27 mouse cellular contexts compared by ENCODE assay signal in the genomic region with DNA sequence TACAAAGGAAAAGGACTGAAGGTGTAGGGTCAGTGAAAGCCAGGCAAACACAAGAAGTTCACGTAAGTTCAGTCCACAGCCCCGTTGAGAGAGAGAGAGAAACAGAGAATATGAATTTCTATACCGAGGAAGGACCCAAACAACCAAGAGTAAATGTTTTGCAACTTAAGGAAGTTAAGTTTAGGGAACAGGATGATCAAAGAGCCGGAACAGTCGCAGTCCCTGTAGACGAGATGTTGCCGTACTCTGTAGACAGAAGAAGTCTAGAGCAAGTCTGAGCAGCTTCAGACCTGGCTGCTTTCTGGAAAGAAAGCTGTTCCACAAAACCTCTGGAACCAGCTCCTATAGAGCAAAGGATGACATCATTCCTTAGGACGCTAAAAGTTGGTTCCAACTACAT.
DNase-seq lines count a peak whose midpoint lies in the region; ATAC-seq and TF ChIP-seq lines count a peak whose summit lies in the region.
"Had no signal": no experiment of that assay in that cellular context is flagged by ENCODE, and none has a peak within 500 bp of the region (broad histone marks: within the 10 kb centered on the region; RNA-seq: fewer than 3 reads in every experiment).

No protein-coding gene starts in this region.

- no peak for TF ChIP-seq CTCF in bone marrow macrophage, adult 2 months (IDR thresholded peaks at IDR 0.05; ENCODE audit: low read depth, low read length)

- no peaks in the 10 kb centered on the region for H3K27me3 ChIP-seq in embryonic facial prominence, embryonic 14.5 days (replicated peaks; ENCODE audit: control insufficient read depth, insufficient read depth, low read length)
- no peaks in the 10 kb centered on the region for H3K27me3 ChIP-seq in embryonic facial prominence, embryonic 10.5 days (replicated peaks; ENCODE audit: low read depth, poor library complexity, severe bottlenecking)
- no peaks in the 10 kb centered on the region for H3K27me3 ChIP-seq in midbrain, embryonic 15.5 days (replicated peaks)
- H3K27me3 ChIP-seq: embryonic facial prominence, embryonic 12.5 days; forebrain, embryonic 13.5 days; heart, embryonic 12.5 days; heart, embryonic 15.5 days; hindbrain, embryonic 15.5 days; intestine, embryonic 15.5 days had no signal

- no peak overlapping the region for H3K27ac ChIP-seq in embryonic facial prominence, embryonic 14.5 days (replicated peaks; ENCODE audit: low read depth, low read length)
- H3K27ac ChIP-seq in embryonic facial prominence, embryonic 10.5 days (replicated peaks) = no peak overlapping the region
- H3K27ac ChIP-seq in bone marrow macrophage, adult 2 months (ENCODE audit: insufficient read depth, low read depth, low read length) = peak overlapping the region; percentile 29; the same call in 1 of the 2 replicates
- no peak overlapping the region for H3K27ac ChIP-seq in midbrain, embryonic 15.5 days
- H3K27ac ChIP-seq: embryonic facial prominence, embryonic 12.5 days; forebrain, embryonic 10.5 days; forebrain, embryonic 13.5 days; heart, embryonic 15.5 days; hindbrain, embryonic 15.5 days; intestine, embryonic 15.5 days had no signal

- H3K9me3 ChIP-seq in embryonic facial prominence, embryonic 14.5 days (ENCODE audit: control insufficient read depth, low read length) = no peaks in the 10 kb centered on the region
- H3K9me3 ChIP-seq in embryonic facial prominence, embryonic 10.5 days = no peaks in the 10 kb centered on the region
- no peaks in the 10 kb centered on the region for H3K9me3 ChIP-seq in midbrain, embryonic 15.5 days
- H3K9me3 ChIP-seq: embryonic facial prominence, embryonic 12.5 days; forebrain, embryonic 10.5 days; forebrain, embryonic 13.5 days; heart, embryonic 12.5 days; heart, embryonic 15.5 days; hindbrain, embryonic 15.5 days; intestine, embryonic 15.5 days had no signal

- H3K9ac ChIP-seq in embryonic facial prominence, embryonic 14.5 days (ENCODE audit: low read depth, low read length) = no peak overlapping the region
- H3K9ac ChIP-seq in midbrain, embryonic 15.5 days = no peak overlapping the region
- H3K9ac ChIP-seq: embryonic facial prominence, embryonic 12.5 days; forebrain, embryonic 13.5 days; heart, embryonic 12.5 days; heart, embryonic 15.5 days; hindbrain, embryonic 15.5 days; intestine, embryonic 15.5 days had no signal

- peaks cover 25% of the 10 kb centered on the region for H3K4me1 ChIP-seq in embryonic facial prominence, embryonic 14.5 days (ENCODE audit: control insufficient read depth, insufficient read depth, low read length)
- H3K4me1 ChIP-seq in embryonic facial prominence, embryonic 10.5 days = peaks cover 53% of the 10 kb centered on the region
- H3K4me1 ChIP-seq in bone marrow macrophage, adult 2 months (ENCODE audit: control insufficient read depth, insufficient read depth, low read length) = peaks cover 24% of the 10 kb centered on the region
- H3K4me1 ChIP-seq in midbrain, embryonic 15.5 days = peaks cover 2% of the 10 kb centered on the region

- 0 out of 2 replicates have a peak, but pooled peaks have one; percentile 28 for ATAC-seq in embryonic facial prominence, embryonic 14.5 days (ENCODE audit: low read depth)
- ATAC-seq in hematopoietic stem cell, adult 5-6 weeks (replicated peaks in 1 of 2; ENCODE audit: insufficient read depth in 1 of 2, low FRiP score in 2 of 2, low TSS enrichment in 1 of 2, low read depth in 1 of 2, poor library complexity in 2 of 2, severe bottlenecking in 2 of 2) = peak; percentile 29 to 40; a peak in 1 of 4 replicates
- ATAC-seq in monocyte, adult 5-6 weeks (replicated peaks; ENCODE audit: insufficient number of reproducible peaks, low FRiP score, low TSS enrichment, poor library complexity, severe bottlenecking) = 0 out of 2 replicates have a peak, but pooled peaks have one; percentile 50
- no peak for ATAC-seq in midbrain, embryonic 15.5 days (replicated peaks)
- ATAC-seq: forebrain, embryonic 13.5 days; forebrain, embryonic 16.5 days; intestine, embryonic 15.5 days had no signal

- H3K36me3 ChIP-seq in embryonic facial prominence, embryonic 14.5 days (ENCODE audit: control insufficient read depth, insufficient read depth, low read length) = peaks cover 1% of the 10 kb centered on the region; the same call in 1 of the 2 replicates
- peaks cover 10% of the 10 kb centered on the region for H3K36me3 ChIP-seq in embryonic facial prominence, embryonic 10.5 days (replicated peaks)
- no peaks in the 10 kb centered on the region for H3K36me3 ChIP-seq in midbrain, embryonic 15.5 days (replicated peaks)
- H3K36me3 ChIP-seq: embryonic facial prominence, embryonic 12.5 days; heart, embryonic 15.5 days; hindbrain, embryonic 15.5 days; intestine, embryonic 15.5 days had no signal

- no peak for DNase-seq in embryonic facial prominence, embryonic 14.5 days (ENCODE audit: low spot score)
- no peak for DNase-seq in embryonic facial prominence, embryonic 10.5 days (ENCODE audit: low spot score)
- DNase-seq in cerebellum, adult 11 months = no peak
- DNase-seq in testis, postnatal 14 days (ENCODE audit: low spot score) = no peak
- DNase-seq: adrenal gland, postnatal 10 days; adrenal gland, postnatal 36 days; cerebellum, adult 11-12 months; cerebellum, adult 8-10 months; cerebellum, postnatal 10 days; cerebellum, postnatal 36 days; gastrocnemius, postnatal 10 days; gastrocnemius, postnatal 36 days; heart, adult 11 months; heart, postnatal 10 days; heart, postnatal 36 days had no signal

- no peak overlapping the region for H3K4me3 ChIP-seq in embryonic facial prominence, embryonic 14.5 days (ENCODE audit: low read depth, low read length)
- H3K4me3 ChIP-seq in embryonic facial prominence, embryonic 10.5 days = no peak overlapping the region
- H3K4me3 ChIP-seq in bone marrow macrophage, adult 2 months (ENCODE audit: insufficient read depth, low read length) = peak overlapping the region; percentile 17; the same call in 1 of the 2 replicates
- H3K4me3 ChIP-seq in midbrain, embryonic 15.5 days = no peak overlapping the region
- H3K4me3 ChIP-seq: embryonic facial prominence, embryonic 12.5 days; forebrain, embryonic 10.5 days; forebrain, embryonic 13.5 days; heart, embryonic 12.5 days; heart, embryonic 15.5 days; hindbrain, embryonic 15.5 days; intestine, embryonic 15.5 days had no signal

- H3K4me2 ChIP-seq in embryonic facial prominence, embryonic 14.5 days (ENCODE audit: low read depth, low read length) = no peak overlapping the region
- no peak overlapping the region for H3K4me2 ChIP-seq in midbrain, embryonic 15.5 days
- H3K4me2 ChIP-seq: embryonic facial prominence, embryonic 12.5 days; forebrain, embryonic 13.5 days; heart, embryonic 12.5 days; heart, embryonic 15.5 days; hindbrain, embryonic 15.5 days; intestine, embryonic 15.5 days had no signal

- TF ChIP-seq POLR2A in bone marrow macrophage, adult 2 months (IDR thresholded peaks at IDR 0.05; ENCODE audit: borderline replicate concordance, low read depth, low read length) = no peak

- WGBS in embryonic facial prominence, embryonic 14.5 days = 56% methylated on average over 8 of the region's 8 CpGs
- WGBS in embryonic facial prominence, embryonic 10.5 days = 79% methylated on average over 8 of the region's 8 CpGs
- 87% methylated on average over 8 of the region's 8 CpGs for WGBS in midbrain, embryonic 15.5 days
